Mouse (Mus musculus): ENCODE data around the gene Iffo2. TPM values are rescaled to one million over a fixed set of nuclear protein-coding genes. Genes with fewer than 3 reads are reported as not detected.

Gene Iffo2
- polyA plus RNA-seq, 1 experiment from 2014 or later: 3.4 TPM

GRCm38 (mm10) chr4:139614524-139615260 lies 84.3 kb downstream of the Iffo2 start:
- H3K36me3 ChIP-seq (ENCODE audit: control insufficient read depth, insufficient read depth, low read length): peaks cover 14% of the 10 kb centered on the region
- H3K9me3 ChIP-seq (ENCODE audit: control insufficient read depth, low read length): no peaks in the 10 kb centered on the region
- ATAC-seq (ENCODE audit: insufficient read depth, low FRiP score, low TSS enrichment) (no peak), DNase-seq (ENCODE audit: low spot score) (no peak)
- H3K4me2 ChIP-seq (ENCODE audit: low read depth): no peak overlapping the region
- no peaks in the 10 kb centered on the region for H3K27me3 ChIP-seq (ENCODE audit: control insufficient read depth, insufficient read depth, low read length)
- WGBS: 90% methylated on average over 21 of the region's 21 CpGs
- no peaks in the 10 kb centered on the region for H3K4me1 ChIP-seq (ENCODE audit: control insufficient read depth, insufficient read depth, low read length)
- no peak overlapping the region for H3K4me3 ChIP-seq (ENCODE audit: low read depth, low read length)
- H3K9ac ChIP-seq (ENCODE audit: low read length): no peak overlapping the region
- H3K27ac ChIP-seq (ENCODE audit: low read depth, low read length): no peak overlapping the region

DNA sequence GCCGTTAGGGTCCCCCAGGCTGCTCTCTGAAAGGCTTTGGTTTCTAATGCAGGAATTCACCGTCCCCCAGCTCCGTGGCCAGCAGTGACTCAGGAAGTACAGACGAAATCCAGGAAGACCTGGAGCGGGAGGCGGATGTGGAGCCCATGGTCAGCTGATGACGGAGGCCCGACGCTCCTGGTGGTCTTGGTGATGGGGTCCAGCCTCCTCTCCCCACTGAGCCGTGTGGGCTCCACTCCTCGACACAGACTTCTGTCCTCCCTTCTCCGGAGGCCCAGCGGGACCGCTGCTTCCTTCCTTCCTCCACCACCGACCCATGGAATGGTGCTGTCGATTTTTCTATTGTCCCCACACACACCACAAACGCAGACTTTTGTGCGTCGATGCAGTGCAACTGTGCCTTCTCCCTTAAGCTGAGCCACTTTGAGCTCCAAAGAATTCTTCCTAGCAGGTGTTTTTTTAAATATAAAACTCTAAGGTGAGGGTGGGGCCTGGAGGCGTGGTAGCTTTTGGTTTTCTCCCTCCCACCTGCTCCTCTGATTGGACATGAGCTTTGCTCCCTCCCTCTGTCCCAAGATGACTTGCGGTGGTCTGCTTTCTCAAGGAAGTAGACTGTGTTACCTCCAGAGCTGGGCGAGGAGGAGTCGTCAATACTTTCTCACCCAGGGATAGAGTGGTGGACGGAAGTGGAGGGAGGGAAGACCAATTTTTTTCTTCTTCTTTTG lies 86.1 kb downstream of the Iffo2 start:
- peak overlapping the region; percentile 20 for H3K4me3 ChIP-seq (ENCODE audit: low read depth, low read length)
- peak; percentile 47 for DNase-seq (ENCODE audit: low spot score)
- peaks cover 14% of the 10 kb centered on the region for H3K36me3 ChIP-seq (ENCODE audit: control insufficient read depth, insufficient read depth, low read length)
- no peak overlapping the region for H3K9ac ChIP-seq (ENCODE audit: low read length)
- H3K4me1 ChIP-seq (ENCODE audit: control insufficient read depth, insufficient read depth, low read length): no peaks in the 10 kb centered on the region
- H3K27ac ChIP-seq (ENCODE audit: low read depth, low read length): no peak overlapping the region
- ATAC-seq (ENCODE audit: insufficient read depth, low FRiP score, low TSS enrichment): no peak
- WGBS: 12% methylated on average over 24 of the region's 24 CpGs
- peak overlapping the region; percentile 10 for H3K4me2 ChIP-seq (ENCODE audit: low read depth)
- no peaks in the 10 kb centered on the region for H3K27me3 ChIP-seq (ENCODE audit: control insufficient read depth, insufficient read depth, low read length)
- H3K9me3 ChIP-seq (ENCODE audit: control insufficient read depth, low read length): no peaks in the 10 kb centered on the region

GRCm38 (mm10) chr4:139617001-139617364 lies 86.6 kb downstream of the Iffo2 start:
- Histone ChIP-seq H3K4me3 (ENCODE audit: low read depth, low read length) (no peak overlapping the region), H3K9me3 (ENCODE audit: control insufficient read depth, low read length) (no peaks in the 10 kb centered on the region), H3K27ac (ENCODE audit: low read depth, low read length) (no peak overlapping the region), H3K27me3 (ENCODE audit: control insufficient read depth, insufficient read depth, low read length) (no peaks in the 10 kb centered on the region), H3K4me1 (ENCODE audit: control insufficient read depth, insufficient read depth, low read length) (no peaks in the 10 kb centered on the region), H3K36me3 (ENCODE audit: control insufficient read depth, insufficient read depth, low read length) (peaks cover 14% of the 10 kb centered on the region), H3K9ac (ENCODE audit: low read length) (no peak overlapping the region), H3K4me2 (ENCODE audit: low read depth) (peak overlapping the region; percentile 10; the same call in 1 of the 2 replicates)
- 74% methylated on average over 3 of the region's 3 CpGs for WGBS
- DNase-seq (ENCODE audit: low spot score): no peak
- no peak for ATAC-seq (ENCODE audit: insufficient read depth, low FRiP score, low TSS enrichment)

- no peak overlapping the region for H3K4me2 ChIP-seq (ENCODE audit: low read depth)
- peaks cover 2% of the 10 kb centered on the region; the same call in 1 of the 2 replicates for H3K36me3 ChIP-seq (ENCODE audit: control insufficient read depth, insufficient read depth, low read length)
- H3K27me3 ChIP-seq (ENCODE audit: control insufficient read depth, insufficient read depth, low read length): no peaks in the 10 kb centered on the region
- ATAC-seq (ENCODE audit: insufficient read depth, low FRiP score, low TSS enrichment) (no peak), DNase-seq (ENCODE audit: low spot score) (no peak)
- no peak overlapping the region for H3K27ac ChIP-seq (ENCODE audit: low read depth, low read length)
- H3K4me3 ChIP-seq (ENCODE audit: low read depth, low read length): no peak overlapping the region
- H3K9me3 ChIP-seq (ENCODE audit: control insufficient read depth, low read length): no peaks in the 10 kb centered on the region
- no peak overlapping the region for H3K9ac ChIP-seq (ENCODE audit: low read length)
- H3K4me1 ChIP-seq (ENCODE audit: control insufficient read depth, insufficient read depth, low read length): peaks cover 9% of the 10 kb centered on the region; the same call in 1 of the 2 replicates
- WGBS: 83% methylated on average over 6 of the region's 6 CpGs
These were observed 89.4 kb downstream of the Iffo2 start for GRCm38 (mm10) chr4:139619765-139620164.

DNA sequence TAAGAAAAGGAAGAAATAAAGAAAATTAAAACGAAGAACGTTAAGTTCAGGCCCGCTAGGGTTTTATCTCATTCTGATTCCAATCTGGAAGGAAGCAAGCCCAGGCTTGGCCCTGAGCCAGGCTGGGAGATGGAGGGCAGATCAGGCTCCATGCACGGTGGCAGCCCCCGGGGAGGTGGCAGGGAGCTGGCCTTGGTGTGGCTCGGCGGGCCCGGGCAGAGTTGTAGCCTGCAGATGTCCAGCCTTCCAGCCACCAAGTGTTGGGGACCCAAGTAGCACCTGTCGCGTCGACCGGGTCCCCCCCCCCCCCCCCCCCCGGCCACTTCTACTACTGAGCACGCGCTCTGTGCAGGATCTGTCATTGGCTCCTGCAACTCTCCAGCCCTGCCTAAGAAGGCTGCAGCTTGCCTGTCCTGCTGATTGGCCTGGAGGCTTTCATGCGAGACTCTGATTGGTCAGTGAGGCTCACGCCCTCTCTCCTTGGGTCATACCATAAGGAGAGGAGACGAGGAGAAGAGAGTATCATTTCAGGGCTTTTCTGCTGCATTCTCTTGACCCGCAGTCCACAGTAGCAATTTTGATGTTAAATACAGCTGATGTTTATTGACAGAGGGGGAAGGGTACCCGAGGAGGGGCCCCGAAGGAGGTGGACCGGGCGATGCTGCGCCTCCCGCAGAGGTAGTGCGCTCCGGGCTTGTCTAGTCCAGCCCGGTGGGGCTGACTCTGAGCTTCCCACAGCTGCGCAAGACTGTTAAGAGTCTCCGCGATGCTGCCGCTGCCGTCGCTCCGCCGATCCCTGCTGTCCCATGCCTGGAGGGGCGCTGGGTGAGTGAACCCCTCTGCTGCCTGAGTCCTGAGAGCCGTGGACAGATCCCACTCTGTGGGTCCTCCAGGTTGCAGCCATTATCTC lies 92.3 kb downstream of the Iffo2 start, which contains the start of gene Aldh4a1:
Gene Aldh4a1, plus strand, starts transcription at position 494 of the 910 bp plus-strand sequence.
- Histone ChIP-seq H3K9ac (ENCODE audit: low read length) (peak within 1 kb of the TSS; percentile 64), H3K9me3 (ENCODE audit: control insufficient read depth, low read length) (no peaks in the 10 kb centered on the region), H3K4me1 (ENCODE audit: control insufficient read depth, insufficient read depth, low read length) (peaks cover 9% of the 10 kb centered on the region; the same call in 1 of the 2 replicates), H3K27me3 (ENCODE audit: control insufficient read depth, insufficient read depth, low read length) (no peaks in the 10 kb centered on the region), H3K36me3 (ENCODE audit: control insufficient read depth, insufficient read depth, low read length) (no peaks in the 10 kb centered on the region), H3K27ac (ENCODE audit: low read depth, low read length) (peak within 1 kb of the TSS; percentile 62), H3K4me3 (ENCODE audit: low read depth, low read length) (peak within 1 kb of the TSS; percentile 63), H3K4me2 (ENCODE audit: low read depth) (peak within 1 kb of the TSS; percentile 86)
- WGBS: 1% methylated on average over 29 of the region's 38 CpGs
- peak; percentile 99 for ATAC-seq (ENCODE audit: insufficient read depth, low FRiP score, low TSS enrichment)
- peak; percentile 89 for DNase-seq (ENCODE audit: low spot score)

GRCm38 (mm10) chr4:139623434-139624115 lies 93.2 kb downstream of the Iffo2 start:
- ATAC-seq (ENCODE audit: insufficient read depth, low FRiP score, low TSS enrichment): no peak
- Histone ChIP-seq H3K36me3 (ENCODE audit: control insufficient read depth, insufficient read depth, low read length) (no peaks in the 10 kb centered on the region), H3K4me3 (ENCODE audit: low read depth, low read length) (peak overlapping the region; percentile 63), H3K9me3 (ENCODE audit: control insufficient read depth, low read length) (no peaks in the 10 kb centered on the region), H3K4me2 (ENCODE audit: low read depth) (peak overlapping the region; percentile 86), H3K27me3 (ENCODE audit: control insufficient read depth, insufficient read depth, low read length) (no peaks in the 10 kb centered on the region), H3K27ac (ENCODE audit: low read depth, low read length) (no peak overlapping the region), H3K9ac (ENCODE audit: low read length) (peak overlapping the region; percentile 64), H3K4me1 (ENCODE audit: control insufficient read depth, insufficient read depth, low read length) (peaks cover 9% of the 10 kb centered on the region; the same call in 1 of the 2 replicates)
- 18% methylated on average over 21 of the region's 21 CpGs for WGBS
- no peak for DNase-seq (ENCODE audit: low spot score)

DNA sequence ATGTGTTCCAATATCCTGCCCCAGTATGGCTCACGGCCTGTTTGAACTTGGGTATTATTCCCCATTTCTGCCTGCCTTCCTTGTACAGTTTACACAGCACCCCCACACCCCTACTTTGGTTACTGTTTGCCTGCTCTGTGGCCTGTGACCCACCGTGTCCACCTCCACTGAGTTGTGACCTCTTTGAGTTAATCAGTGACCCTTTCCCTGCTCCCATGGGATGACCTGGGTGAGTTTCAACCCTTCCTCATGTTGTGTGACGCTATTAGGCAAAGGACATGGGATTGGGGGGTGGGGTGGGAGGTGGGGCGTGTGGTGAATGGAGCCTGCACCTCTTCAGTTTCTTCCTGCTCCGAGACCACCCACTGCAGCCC lies 93.8 kb downstream of the Iffo2 start:
- Histone ChIP-seq H3K9me3 (ENCODE audit: control insufficient read depth, low read length) (no peaks in the 10 kb centered on the region), H3K4me1 (ENCODE audit: control insufficient read depth, insufficient read depth, low read length) (peaks cover 9% of the 10 kb centered on the region; the same call in 1 of the 2 replicates), H3K27ac (ENCODE audit: low read depth, low read length) (no peak overlapping the region), H3K27me3 (ENCODE audit: control insufficient read depth, insufficient read depth, low read length) (no peaks in the 10 kb centered on the region), H3K36me3 (ENCODE audit: control insufficient read depth, insufficient read depth, low read length) (no peaks in the 10 kb centered on the region), H3K9ac (ENCODE audit: low read length) (no peak overlapping the region), H3K4me3 (ENCODE audit: low read depth, low read length) (no peak overlapping the region), H3K4me2 (ENCODE audit: low read depth) (peak overlapping the region; percentile 86; the same call in 1 of the 2 replicates)
- WGBS: 54% methylated on average over 5 of the region's 5 CpGs
- ATAC-seq (ENCODE audit: insufficient read depth, low FRiP score, low TSS enrichment) (no peak), DNase-seq (ENCODE audit: low spot score) (no peak)

DNA sequence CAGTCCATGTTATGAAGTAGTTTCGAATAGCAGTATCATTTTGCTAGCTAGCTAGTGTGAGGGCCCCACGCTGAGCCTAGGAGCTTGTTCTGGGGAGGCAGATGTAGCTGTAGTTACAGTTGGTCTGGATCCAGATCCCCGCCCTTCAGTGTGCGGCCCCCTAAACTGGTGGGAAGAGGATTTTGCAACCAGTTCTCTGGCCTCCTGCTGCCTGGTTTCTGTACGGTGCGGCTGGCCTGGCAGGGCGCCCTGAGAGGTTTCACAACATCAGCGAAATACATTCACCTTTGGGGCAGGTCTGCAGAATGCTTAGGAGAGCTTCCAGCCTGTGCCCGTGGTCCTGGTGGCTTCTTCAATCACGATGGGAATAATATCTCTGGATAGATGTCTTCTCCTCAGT lies 94.4 kb downstream of the Iffo2 start:
- ATAC-seq (ENCODE audit: insufficient read depth, low FRiP score, low TSS enrichment) (no peak), DNase-seq (ENCODE audit: low spot score) (no peak)
- Histone ChIP-seq H3K9ac (ENCODE audit: low read length) (no peak overlapping the region), H3K36me3 (ENCODE audit: control insufficient read depth, insufficient read depth, low read length) (no peaks in the 10 kb centered on the region), H3K27ac (ENCODE audit: low read depth, low read length) (no peak overlapping the region), H3K4me1 (ENCODE audit: control insufficient read depth, insufficient read depth, low read length) (peaks cover 9% of the 10 kb centered on the region; the same call in 1 of the 2 replicates), H3K27me3 (ENCODE audit: control insufficient read depth, insufficient read depth, low read length) (no peaks in the 10 kb centered on the region), H3K9me3 (ENCODE audit: control insufficient read depth, low read length) (no peaks in the 10 kb centered on the region), H3K4me3 (ENCODE audit: low read depth, low read length) (no peak overlapping the region), H3K4me2 (ENCODE audit: low read depth) (no peak overlapping the region)
- WGBS: 85% methylated on average over 10 of the region's 10 CpGs

All from neural tube, embryonic 11.5 days (tissue).